Mouse (Mus musculus) retina, postnatal 1 day (tissue): ENCODE results near the gene Eef1akmt1.

Experiments
- DNase-seq: peaks from one replicate; pipeline ENCODE4 v3.0.0-alpha.2; 2012

The Eef1akmt1 gene

DNA sequence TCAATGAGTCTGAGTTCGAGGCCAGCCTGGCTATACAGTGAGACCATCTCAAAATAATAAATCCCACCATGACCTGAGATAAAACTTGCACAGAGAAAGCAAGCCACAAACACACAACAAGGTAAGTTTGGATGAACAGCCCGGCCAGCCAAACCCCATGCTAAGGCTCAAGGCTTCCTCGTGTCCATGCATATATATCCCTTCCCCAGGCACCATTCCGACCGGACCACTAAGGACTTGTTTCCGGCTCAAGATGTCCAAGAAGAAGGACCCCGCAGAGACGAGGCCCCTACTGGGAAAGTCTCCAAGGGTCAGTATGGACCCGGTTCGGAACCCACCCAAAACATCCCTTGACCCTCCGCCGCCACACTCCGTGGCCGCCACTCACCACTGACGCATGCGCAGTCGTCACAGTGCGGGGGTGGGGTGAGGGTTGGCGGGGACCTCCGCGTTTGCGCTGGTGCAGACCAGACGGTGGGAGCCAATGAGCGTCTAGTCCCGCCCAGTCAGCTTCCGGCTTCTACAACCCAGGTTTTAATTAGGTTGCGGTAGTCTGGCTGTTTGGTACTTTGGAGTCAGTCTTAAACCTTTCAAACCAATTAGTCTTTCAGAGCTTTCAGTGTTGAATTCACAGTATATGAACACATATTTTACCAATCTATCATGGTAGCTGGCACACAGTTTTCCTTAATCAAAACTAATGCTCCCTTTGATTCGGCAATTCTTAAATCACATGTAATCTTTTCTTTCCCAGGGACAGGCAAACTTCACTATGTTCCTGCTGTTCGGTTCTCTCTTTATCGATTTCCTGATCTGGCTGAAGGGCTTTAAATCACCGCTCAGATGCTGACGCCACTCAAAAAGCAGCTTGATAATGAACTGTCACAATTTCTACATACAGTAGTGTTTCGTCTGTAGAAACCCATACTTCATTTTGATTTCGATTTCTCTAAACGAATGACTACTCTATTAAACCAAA, at the start of gene Eef1akmt1:
Gene Eef1akmt1, minus strand, starts transcription at position 458 of the 979 bp plus-strand sequence.
- peak; percentile 97 for DNase-seq

DNA sequence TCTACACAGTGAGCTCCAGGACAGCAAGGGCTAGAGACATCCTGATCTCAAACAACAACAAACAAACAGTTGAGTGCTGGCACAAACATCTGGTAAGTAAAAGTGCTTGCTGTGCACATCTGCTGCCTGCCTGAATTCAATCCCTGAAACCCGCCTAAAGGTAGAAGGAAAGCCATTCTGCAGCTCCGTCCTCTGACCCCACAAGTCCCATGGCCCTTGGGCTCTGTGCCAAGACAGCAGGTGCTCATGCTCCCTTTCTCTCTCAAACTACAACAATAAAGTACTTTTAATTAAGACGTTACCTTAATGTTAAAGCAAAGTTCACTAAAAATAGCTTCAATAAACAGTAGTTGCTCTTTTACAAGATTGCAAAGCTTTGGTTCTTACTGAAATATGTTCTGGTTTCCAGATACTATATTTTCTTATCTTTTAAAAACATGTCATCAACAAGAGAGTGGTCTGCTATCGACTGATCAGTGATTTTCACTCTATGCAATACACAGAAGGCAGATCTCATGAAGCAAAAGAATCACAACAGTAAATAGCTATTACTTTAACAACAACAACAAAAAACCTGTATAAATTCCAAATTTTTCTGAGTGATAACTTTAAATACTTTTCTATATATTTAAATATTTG, 49.3 kb upstream of the Eef1akmt1 start:
- peak; percentile 31 for DNase-seq

DNA sequence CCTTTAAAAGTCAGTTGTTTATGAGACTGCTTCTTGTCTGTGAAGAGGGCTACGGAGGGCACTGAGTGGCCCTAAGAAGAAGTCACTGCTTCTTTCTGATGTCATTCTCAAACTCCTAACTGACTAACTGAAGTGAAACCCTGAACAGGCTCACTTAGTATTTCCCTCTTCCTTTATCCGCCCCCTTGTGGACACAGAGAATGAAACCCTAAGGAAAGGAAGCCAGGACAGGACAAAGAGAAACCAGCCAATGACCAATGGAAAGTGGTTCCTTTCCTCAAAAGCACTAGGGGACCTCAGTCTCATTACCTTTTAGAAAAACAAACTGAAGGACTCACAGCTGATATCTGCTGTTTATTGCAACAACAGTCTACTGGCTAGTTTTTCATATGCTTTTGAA, 48.1 kb upstream of the Eef1akmt1 start:
- peak; percentile 75 for DNase-seq

DNA sequence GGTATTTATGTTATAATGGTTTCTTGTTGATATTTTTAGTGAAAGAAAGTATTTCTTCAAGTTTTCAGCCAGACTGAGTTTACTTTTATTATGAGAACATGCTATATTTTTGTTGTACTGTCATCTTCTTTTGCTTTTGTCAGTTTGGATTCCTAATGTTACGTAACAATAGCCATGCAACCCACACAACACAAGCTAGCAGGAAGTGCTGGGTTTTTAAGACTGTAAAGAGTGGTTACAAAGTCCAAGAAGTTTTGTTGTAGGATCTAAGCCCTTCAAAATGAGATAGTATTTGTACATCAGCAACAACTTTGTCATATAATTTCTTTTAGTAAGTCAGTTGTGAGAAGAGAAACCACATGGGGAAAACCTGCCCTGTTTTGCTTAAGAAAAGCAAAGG, 46.3 kb upstream of the Eef1akmt1 start:
- no peak for DNase-seq

DNA sequence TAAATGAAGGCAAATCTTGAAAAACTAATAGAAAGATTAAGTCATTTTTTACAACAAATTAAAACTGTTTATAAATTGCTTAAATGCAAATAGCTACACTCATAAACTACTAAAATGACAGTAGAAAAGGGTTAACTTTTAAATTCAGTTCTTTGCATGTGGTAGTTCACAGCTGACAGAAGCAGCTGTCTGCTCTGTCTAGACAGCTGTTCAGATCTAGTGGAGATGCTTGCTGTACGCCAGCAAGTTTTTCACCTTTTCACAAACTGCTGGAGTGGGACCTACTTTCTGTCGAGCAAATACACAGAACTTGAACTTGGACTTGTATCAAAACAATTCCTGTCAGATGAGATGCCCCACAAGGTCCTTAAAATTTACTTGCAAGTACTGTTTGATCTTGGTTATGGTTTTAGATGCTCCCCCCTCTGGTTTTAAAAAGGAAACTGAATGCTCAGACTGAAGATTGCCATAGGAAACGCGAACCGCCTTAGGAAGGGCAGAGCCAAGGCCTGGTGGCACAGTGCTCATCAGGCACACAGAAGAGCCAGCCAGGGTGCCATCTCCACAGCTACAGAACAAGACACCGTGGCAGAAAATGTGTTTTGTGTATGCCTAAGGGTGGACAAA, 45.0 kb upstream of the Eef1akmt1 start:
- no peak for DNase-seq

DNA sequence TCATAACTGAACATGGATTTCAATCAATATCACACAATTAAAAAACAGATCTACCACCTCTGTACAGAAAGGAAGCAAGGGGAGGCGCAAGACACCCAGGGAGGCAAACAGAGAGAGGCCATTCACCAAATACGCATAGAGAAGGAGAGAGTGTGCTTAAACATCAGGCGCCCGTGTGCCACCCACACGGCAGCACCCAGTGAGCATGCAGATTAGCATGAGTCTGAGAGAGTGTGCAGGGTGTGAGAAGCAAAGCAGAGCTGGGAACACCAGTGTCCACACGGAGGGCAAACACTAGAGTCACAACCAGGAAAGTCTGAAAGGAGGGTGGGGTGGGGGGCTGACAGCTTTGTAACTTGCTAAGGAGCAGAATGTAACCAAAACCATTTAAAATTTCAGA, 44.4 kb upstream of the Eef1akmt1 start:
- no peak for DNase-seq

DNA sequence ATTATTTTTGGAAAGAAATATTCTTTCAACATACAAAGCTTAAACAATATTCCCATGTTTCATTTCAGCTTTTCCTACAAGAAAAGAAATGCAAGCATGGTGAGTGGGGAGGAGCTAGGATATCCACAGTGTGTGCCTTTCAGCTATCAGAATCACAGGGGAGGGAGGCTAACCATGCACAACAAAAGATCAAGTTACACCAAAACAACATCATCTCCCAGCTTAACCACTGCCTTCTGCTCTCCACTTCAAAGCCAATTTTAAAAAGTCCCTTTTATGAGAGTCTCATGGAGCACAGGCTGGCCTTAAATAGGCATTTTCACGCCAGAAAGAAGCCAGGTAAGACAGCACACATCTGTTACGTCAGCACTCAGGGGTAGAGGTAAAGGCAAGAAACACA, 39.6 kb upstream of the Eef1akmt1 start:
- no peak for DNase-seq

DNA sequence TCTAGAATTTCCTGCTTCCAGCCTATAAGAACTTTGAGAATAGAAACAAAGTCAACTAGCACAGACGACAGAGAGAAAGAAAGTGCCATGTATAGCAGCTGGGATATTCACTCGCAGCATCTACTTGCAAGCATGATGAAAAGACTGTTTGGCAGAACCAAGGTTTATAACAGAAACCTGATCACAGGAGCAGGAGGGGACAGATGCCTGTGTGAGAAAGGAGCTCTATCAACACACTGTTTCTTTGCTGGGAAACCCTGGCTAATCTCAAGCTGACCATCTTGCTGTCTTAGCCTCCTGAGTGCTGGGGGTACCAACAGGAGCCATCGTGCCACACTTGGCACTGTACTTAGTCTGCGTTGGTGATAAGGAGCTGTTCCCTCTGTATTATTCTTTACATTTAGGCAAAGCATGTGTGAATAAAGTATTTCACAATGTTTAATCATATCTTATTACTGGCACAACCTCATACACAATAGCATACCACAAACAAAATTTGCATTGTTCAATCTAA, 38.5 kb upstream of the Eef1akmt1 start:
- no peak for DNase-seq

DNA sequence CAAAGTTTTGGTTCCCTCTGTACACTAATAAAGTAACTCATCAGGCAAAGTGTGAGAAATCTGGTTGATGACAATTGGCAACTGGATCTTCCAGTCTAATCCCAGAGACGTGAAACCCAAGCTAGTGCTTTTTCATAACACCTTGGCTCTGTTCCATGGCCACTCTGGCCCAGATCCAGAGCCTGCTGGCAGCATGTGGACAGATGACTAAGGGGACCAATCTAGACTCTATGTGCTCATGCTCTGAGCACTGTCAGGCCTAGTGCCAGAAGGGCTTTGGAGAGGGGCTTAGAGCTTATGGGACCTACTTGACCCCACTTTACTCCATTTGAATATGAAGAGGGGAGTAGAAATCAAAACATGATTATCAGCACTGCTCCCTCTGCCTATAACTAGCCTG, 36.1 kb upstream of the Eef1akmt1 start:
- DNase-seq, result peak; percentile 91

DNA sequence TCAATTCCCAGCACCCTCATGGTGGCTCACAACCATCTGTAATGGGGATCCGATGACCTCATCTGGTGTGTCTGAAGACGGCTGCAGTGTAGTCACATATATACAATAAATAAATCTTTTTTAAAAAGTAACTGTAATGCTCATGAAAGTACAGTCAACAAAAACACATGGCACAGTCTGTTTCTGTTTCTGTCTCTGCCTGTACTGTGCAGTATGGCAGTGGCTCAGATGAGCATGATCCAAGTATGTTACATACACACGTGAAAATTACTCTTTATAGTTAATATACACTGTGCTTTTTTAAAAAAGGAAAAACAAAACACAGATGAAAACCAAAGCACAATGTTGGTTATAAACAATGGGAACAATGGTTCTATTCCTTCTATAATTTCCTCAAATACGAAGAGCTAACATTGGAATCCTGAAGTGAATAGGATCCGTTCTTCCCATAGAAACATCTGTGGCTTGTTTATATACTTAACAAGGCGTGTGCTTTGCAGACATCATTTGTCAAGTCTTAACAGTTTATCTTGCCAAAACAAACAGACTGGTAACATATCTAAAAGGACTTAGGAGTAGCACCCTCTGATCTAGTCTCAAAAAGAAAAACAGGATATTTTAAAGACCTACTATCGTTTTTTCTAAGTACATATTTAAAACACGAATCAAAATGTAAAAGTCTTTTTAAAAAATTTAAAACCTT, 35.4 kb upstream of the Eef1akmt1 start:
- DNase-seq, result no peak

DNA sequence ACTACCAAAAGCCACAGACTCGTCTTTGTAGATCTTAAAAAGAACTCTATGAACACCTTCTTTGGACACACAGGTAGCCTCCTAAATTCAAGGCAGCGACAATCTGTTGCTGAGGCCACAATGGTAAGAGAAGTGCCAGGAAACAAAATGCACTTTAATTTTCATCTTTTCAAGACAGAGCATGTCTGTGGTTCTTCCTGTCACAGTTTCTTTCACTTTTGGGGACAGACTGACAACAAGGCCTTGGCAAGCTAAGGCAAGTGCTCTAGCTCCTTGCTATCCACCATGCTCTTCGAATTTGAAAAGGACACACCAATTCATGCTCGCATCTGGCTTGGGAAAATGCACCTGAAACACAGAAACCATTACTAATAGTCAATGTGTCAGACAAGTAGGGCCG, 21.9 kb upstream of the Eef1akmt1 start:
- no peak for DNase-seq

DNA sequence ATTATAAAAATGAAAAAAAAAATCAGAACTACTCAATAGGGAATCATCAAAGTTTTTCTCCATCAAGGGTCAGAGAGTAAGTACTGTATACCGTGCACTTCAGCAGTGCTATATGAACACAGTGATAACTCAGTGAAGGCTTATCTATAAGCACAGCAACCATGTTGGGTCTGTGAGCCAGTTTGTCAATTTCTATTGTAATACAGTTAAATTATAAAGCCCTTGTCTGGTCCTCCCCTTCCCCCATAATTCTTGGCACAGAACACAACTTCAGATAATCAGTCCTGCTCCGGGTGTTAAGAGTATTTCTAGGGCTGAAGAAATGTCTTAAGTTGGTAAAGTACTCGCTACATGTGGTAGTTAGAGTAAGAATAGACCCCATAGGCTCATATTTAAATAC, 20.4 kb upstream of the Eef1akmt1 start:
- no peak for DNase-seq

DNA sequence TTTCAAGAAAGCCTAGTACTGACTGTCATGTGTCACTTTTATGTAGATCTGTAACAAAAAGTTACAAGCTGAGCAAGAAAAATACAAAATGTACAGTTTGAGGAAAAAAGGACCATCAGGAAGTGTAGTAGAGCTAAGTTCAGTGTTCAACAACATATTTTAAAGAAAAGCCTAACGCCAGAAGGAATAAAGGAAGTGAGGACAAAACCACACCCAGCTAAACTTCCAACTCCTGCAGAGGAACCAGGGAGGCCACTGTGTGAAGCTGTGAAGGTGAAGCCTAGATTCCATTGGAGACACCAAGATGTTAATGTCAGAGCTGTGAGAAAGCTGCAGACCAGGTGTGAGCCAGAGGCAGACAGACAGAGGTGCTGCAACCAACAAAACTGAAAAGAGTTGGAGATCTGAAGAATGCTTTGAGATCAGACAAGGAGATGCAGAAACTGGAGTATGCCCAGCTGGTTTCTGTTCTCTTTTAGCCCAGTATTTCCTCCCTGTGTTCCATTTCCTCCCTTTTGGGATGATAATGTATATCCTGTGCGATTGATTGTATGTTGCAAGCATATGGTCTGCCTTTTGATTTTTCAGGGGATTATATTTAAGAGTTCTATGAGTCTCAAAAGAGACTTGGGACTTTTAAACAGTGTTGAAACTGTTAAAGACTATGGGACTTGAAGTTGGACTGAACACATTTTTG, 5.1 kb upstream of the Eef1akmt1 start:
- no peak for DNase-seq

DNA sequence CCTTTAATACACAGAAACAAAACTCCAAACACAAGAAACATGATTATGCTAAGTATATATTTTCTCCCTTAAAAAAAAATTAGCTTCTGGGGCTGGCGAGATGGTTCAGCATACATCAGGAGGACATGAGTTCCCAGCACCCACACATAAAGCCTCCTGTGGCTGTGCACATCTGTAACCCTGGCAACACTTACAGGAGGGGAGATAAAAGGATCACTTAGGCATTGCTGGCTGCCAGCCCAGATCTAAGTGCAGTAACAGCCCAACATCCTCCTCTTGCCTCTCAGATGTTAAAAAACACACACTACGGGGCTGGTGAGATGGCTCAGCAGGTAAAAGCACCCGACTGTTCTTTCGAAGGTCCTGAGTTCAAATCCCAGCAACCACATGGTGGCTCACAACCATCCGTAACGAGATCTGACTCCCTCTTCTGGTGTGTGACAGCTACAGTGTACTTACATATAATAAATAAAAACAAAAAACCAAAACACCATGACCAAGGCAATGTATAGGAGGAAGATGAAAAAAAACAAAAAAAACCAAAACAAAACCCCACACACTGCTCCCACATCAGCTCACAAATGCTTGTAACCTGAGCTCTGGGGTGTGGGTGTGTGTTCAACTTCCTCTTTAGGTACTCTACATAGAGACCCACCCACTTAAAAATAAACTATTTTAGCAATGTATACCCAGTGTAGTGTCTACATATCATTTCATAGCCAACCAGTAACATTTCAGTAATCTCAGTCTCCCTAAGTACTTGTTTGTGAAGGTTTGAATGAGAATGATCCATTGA, 3.6 kb upstream of the Eef1akmt1 start:
- DNase-seq, result no peak

DNA sequence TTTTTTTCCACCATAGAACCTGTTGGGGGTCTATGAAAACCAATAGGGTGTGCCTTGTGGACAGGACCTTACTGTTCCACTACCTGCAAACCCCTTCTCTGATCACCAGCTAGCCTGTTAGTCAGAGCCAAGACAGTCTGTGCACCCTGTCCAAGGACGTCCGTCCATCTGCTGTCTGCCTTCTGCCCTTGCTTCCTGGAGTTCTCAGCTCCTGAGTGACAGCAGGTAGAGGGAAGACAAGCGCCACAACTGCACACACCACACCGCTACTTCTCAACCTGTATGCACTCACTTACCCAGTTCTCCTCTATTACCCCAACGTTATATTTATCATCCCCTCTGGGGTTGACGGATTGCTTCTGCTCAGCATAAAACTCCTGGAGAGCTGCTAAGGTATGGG, 5.8 kb downstream of the Eef1akmt1 start:
- no peak for DNase-seq

DNA sequence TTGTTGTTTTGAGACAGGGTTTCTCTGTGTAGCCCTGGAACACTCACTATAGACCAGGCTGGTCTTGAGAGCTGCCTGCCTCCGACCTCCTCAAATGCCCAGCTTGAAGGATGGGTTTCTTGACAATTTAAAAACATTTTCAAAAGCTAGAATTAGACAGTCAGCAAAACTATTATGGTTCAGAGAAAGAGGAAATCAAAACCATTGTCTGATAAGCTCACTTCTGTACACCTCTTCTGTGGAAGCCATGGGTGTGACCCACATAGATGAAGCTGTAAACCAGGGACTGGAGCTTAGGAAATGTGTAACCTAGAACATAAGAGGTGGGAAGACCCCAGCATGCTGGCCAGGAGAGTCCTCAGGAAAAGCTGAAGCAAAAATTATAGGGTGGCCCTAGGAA, 14.5 kb downstream of the Eef1akmt1 start:
- DNase-seq, result no peak

DNA sequence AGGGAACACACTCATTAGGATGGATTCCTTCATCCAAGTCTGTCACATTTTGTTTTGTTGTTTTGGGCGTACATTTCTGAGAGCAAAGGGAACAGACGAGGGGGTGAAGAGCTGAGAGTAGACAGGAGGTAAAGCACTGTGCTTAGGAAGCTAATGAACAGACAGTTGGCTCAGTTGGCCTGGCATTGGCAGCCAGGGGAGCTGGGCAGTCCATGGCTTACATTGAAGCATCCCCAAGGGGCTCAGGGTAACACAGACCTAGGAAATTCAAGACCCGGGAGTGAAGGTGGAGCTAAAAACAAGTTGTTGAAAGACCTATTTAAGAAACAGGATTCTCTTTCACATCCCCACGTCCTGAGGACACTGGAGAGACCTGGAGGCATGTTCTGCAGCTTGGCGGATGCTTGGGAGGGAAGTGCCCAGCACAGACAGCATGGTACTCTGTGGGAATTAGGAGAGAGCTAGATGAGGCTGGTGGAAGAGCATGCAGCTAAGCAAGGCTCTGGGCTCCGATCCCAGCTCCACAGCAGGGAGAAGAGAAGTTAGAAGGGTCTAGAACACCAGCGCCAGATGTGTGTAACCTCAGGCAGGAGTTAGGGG, 15.8 kb downstream of the Eef1akmt1 start:
- DNase-seq, result no peak

DNA sequence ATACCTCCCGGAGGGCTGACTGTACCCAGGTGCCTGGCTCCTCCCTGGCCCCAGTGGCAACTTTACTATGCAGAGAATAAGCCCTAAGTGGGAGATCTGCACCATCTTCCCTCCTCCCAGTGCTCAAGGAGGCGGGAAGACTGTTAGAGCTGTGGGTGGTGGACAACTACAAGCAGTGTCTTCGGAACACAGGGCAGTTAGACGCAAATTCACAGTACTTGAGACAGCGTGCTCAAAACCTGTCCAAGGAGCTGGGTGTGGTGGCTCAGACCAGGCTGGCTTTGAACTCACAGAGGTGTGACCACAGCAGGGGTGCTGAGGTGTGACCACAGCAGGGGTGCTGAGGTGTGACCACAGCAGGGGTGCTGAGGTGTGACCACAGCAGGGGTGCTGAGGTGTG, 17.0 kb downstream of the Eef1akmt1 start:
- no peak for DNase-seq

DNA sequence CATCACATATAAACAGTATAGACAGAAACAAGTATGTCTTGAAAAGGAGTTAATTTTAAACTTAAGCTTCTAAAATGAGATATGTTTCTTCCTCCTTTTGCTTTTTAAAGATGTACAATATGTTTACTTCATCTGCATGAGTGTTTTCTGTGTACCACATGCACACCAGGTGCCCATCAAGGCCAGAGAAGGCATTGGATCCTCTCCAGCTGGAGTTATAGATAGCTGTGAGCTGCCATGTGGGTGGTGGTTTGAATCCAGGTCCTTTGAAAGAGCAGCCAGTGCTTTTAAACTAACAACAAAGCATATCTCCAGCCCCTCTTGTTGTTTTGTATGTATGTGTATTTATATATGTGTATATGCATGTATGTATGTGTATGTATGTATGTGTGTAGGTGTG, 18.5 kb downstream of the Eef1akmt1 start:
- no peak for DNase-seq

DNA sequence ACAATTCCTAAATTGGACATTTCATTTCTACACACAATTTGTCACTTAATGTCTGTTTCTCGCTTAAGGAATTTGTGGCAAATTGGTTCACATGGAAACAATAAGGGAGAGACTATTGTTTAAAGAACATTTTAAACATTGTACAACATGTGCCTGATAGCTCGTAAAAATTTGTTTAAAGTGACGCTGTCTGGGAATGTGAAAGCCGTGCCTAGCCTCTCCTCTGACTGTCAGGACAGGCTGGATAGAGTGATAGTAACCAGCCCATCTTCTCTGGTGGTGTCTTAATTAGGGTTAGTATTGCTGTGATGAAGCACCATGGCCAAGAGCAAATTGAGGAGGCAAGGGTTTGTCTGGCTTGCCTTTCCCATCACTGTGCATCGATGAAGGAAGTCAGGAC, 24.4 kb downstream of the Eef1akmt1 start:
- no peak for DNase-seq

DNA sequence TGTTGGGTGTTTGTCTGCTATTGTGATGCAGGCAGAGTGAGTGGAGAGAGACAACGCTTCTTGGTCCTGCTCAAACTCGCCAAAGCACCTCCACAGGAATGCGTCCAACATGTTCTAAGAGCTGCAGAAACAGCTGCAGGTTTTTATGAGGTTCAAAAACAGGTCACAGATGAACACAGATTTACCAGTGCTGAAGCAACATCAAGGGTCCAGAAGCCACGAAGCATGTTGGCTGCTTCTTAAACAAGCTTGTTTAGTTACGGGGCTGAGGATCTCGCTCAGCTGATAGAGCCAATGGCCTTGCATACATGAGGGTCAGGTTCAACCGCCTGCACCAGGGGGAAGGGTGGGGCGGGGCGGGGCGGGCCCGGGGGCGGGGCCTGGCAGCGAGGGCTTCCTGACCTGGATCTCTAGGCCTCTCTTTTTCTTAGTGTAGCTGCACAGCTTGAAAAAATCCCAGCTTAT, 24.8 kb downstream of the Eef1akmt1 start:
- peak; percentile 58 for DNase-seq
